Mouse (Mus musculus) large intestine, adult 2 months (tissue): ENCODE data around the gene Ric1. TPM values are rescaled to one million over a fixed set of nuclear protein-coding genes. Genes with fewer than 3 reads are reported as not detected.
"Not testable (repeated sequence)": the region's sequence is repeated elsewhere in the genome, so short reads cannot be mapped to it uniquely, and the experiment has no call there.

ENCODE experiments used
- DNase-seq: peaks from one replicate; pipeline ENCODE4 v3.0.0-alpha.2; 2012; ENCODE audit warnings: low read depth, low spot score
- WGBS: fragments of 180-500 bp; shearing (Covaris S2); methylation state at CpG from one replicate; pipeline ENCODE4 v1.1.7; 2018; 5-methylcytosine and 5-hydroxymethylcytosine counted together
- polyA plus RNA-seq: library from polyadenylated mRNA; depleted of rRNA; stranded (reverse); fragments of >200 nt; gene quantifications from 2 replicates; pipeline ENCODE4 v1.2.3, GENCODE M21; 2012

The Ric1 gene
- polyA plus RNA-seq, 1 experiment: 4.9 TPM

GRCm38 (mm10) chr19:29593783-29594182 is 71.7 kb downstream of the Ric1 start:
- WGBS: 93% methylated on average over 3 of the region's 3 CpGs
- not testable (repeated sequence) for DNase-seq

GRCm38 (mm10) chr19:29596276-29596675 is 74.2 kb downstream of the Ric1 start:
- WGBS: 93% methylated on average over 3 of the region's 3 CpGs
- no peak for DNase-seq

DNA sequence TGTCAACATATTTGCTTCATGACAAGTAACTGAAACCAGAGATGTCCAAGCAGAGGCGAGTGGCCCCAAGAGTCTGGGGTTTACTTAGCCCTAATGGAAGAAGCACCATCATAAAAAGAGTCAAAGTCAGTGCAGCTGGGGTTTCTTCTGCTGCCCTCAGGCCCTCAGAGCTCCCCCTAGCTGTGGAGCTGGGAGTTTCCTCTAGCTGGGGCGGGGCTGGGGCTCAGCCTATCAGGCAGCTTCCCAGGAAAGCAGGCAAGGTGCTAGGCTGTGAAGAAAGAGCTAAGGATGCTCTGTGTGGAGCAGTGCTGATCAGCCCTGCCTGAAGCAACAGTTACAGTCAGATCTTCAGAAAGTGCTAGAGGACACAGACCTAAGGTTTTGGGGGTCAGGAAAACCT is 74.9 kb downstream of the Ric1 start:
- 95% methylated on average over 2 of the region's 2 CpGs for WGBS
- no peak for DNase-seq

GRCm38 (mm10) chr19:29598981-29599380 is 76.9 kb downstream of the Ric1 start:
- WGBS: 59% methylated on average over 5 of the region's 5 CpGs
- no peak for DNase-seq

DNA sequence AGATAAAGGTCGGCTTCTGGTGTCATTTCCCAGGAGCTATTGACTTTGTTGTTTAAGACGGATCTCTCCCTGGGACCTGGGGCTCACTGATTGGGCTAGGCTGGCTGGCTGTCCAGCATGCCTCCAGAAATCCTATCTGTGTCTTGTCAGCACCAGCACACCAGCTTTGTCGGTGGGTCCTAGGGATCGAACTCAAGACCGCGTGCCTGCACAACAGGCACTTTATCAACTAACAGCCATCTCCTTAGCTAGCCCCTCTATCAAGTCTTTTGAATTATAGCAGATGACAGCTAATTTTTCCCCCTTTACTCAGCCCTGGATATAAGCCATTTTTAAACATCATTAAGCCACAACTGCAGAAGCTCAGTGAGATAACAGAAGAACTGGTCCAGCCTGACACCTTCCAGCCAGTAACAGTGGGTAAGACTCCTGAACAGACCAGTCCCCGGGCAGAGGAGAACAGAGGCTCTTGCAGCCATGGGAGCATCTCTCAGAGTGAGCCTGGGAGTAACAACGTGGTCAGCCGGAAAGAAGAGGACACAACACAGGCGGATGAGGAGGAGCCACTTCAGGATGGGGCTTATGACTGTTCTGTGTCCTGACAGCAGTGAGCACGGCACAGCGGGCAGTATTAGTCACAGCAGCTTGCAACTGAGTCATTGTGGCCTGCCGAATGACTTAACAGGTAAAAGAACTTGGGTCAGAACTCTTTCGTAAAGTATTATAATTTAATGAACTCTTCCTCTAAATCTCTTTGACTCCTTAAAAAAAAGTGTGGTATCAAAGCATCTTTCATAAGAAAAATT is 81.7 kb downstream of the Ric1 start:
- 89% methylated on average over 14 of the region's 14 CpGs for WGBS

GRCm38 (mm10) chr19:29604653-29605052 is 82.6 kb downstream of the Ric1 start:
- WGBS: 93% methylated on average over 3 of the region's 3 CpGs
- no peak for DNase-seq

More for the DNA sequence above, 81.7 kb downstream of the Ric1 start:
- no peak for DNase-seq

GRCm38 (mm10) chr19:29607521-29607920 is 85.4 kb downstream of the Ric1 start:
- DNase-seq: no peak
- 69% methylated on average over 4 of the region's 4 CpGs for WGBS

DNA sequence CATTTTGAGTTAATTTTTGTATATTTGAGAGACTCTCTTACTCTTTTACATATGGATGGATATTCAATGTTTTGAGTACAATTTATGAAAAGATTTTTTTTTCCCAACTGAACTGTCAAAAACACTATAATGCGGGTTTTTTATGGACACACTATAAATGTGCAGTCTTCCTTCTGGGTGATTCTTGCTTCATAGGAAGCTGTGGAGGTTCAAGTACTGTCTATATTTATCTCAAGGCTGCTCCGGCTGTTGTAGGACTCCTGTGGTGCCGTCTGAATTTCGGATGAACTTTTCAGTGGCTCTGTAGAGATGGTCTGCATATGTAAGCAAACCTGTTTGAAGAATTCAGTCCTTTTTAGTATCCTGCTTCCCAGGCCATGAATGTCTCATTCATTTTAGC is 86.1 kb downstream of the Ric1 start:
- no peak for DNase-seq
- WGBS: 67% methylated on average over 4 of the region's 4 CpGs

- WGBS: 89% methylated on average over 10 of the region's 10 CpGs
- DNase-seq: no peak
Measured at GRCm38 (mm10) chr19:29610907-29611306, 88.8 kb downstream of the Ric1 start.

GRCm38 (mm10) chr19:29612102-29612501 is 90.0 kb downstream of the Ric1 start:
- no peak for DNase-seq
- WGBS: 73% methylated on average over 2 of the region's 2 CpGs

DNA sequence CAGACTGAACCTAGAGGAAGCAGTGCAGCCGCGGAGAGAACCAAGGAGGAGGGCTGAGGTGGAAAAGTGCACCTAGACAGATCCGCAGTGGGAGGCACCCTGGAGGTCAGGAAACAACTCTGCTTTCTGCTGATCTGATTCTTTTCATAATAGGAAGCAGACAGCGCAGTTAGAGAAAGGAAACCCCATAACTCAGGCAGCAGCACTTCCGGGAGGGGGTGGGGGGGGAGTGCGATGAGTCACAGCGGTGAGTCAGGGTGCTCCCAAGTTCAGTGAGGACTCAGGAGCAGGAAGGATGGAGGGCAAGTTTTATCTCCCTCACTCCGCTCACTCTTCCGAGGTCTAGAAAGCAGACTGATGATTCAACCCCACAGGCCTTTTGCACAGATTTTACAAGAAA is 119.0 kb downstream of the Ric1 start:
- DNase-seq: peak; percentile 56
- WGBS: 6% methylated on average over 9 of the region's 9 CpGs

DNA sequence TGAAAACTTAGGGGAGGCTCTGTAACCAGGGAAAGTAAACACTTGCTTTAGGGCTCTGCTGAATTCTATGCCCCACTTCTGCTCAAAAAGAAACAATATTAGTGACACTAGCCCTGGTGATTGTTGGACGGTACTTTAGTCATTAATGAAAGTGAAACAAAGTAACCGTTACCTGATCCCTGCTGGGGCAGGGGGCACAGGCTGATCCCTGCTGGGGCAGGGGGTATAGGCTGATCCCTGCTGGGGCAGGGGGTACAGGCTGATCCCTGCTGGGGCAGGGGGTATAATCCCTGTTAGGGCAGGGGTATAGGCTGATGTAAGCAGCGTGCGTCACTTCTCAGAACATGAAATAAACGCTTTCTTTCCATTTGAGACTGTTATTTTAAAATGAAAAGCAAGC is 119.4 kb downstream of the Ric1 start:
- no peak for DNase-seq
- 70% methylated on average over 5 of the region's 5 CpGs for WGBS

DNA sequence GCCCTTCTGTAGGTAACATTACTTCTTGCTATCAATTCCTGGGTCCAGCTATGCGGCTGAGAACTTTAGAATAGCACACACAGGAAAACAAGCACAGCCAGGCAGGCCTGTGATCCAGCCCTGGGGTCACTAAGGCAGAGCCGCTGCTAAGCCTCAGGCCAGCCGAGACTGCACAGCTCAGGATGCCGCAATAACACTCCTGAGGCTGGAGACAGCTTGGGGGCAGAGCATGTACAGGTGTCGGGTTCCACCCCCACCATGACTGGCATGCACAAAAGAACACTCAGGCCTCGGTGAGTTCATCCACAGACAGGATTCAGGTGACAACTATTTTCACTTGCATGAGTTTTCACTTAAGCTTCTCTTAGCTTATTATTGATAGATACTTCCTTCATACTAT is 120.1 kb downstream of the Ric1 start:
- 85% methylated on average over 6 of the region's 6 CpGs for WGBS
- no peak for DNase-seq

DNA sequence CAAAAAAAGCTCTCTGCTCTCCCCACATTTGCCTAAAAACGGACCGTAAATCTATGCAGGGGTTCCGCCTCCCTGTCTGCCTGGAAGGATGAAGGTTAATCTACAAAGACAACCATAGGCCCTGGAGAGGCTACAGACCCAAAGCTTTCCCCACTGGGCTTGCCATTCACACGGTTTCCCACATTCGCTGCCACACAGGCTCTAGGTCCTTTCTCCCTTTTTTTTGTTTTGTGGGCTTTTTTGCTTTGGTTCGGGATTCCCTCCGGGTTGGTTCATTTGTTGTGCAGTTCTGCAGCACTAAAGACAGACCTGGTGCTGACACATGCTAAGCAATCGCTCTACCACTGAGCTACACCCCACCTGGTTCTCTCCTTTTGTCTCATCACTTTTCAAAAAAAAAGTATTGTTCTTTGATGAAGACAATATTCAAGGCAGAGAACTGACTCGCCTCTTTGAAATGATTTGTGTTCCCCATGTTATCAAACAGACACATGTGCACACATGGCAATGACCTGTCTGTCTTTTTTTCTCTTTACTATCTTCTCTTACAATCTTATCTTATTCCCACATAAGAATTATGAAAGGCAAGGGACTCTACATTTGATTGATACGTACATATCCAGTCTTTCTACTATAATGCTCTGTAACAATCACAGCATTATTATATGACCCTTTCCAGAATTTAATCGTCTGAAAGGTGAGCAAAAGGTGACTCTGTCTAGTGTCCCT is 121.3 kb downstream of the Ric1 start:
- WGBS: 87% methylated on average over 11 of the region's 11 CpGs
- DNase-seq: no peak

DNA sequence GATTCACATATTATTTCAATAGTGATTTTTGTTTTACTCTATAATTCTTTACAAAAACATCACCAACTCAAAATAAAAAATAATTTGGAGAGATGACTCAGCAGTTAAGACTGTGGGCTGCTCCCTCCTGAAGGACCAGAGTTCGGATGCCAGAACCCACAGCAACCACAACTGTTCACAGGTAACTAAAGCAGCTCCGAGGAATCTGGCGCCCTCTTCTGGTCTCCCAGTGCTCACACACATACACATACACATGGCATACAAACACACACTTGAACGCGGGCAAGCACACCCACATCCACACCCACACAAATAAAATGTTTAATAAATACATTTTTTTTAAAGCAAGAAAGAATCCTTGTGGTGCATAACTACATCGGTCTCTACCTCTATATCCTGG is 122.7 kb downstream of the Ric1 start:
- 95% methylated on average over 6 of the region's 6 CpGs for WGBS
- DNase-seq: no peak

DNA sequence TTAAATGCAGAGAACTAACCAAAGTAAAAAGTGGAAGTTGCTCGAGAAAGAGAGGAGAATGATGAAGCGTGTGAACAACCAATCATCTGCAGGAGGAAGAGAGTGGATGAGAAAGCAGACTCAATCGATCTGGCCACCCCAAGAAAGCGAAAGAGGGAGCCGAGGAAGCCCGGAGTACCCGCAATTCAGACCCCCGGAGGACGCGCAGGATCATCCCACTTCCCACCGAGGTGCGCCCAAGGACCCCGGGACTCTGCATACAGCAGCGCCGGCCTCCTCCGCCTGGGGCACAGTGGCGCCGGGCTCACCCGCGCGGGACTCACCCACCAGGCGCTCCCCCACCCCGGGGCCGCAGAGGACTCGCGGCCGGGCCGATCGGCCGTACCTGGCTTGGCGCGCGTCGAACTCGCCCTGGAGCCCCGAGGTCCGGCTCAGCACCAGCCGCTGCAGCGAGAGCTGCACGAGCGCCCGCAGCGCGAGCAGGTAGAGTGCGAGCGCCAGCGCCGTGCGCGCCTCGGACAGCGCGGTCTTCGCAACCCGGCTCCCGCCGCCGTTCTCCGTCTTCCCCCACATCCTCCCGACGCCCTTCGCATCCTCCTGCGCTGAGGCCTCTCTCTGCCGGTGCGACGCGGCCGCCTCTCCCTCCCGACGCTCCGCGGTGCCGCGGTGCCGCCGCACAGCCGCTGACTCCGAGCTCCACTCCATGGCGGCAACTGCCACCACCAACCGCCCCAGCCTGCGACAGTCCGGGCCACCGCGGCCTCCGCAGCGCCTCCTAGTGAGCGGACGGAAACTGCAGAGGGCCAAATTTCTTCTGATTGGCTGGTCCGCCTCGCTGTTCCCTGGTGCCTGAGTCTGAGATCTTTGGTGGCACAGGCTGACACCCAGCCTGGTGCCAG is 125.8 kb downstream of the Ric1 start, which contains the start of gene Ermp1:
TSS of gene Ermp1 (minus strand) at position 765 of the 899 bp plus-strand sequence.
- peak; percentile 78 for DNase-seq

DNA sequence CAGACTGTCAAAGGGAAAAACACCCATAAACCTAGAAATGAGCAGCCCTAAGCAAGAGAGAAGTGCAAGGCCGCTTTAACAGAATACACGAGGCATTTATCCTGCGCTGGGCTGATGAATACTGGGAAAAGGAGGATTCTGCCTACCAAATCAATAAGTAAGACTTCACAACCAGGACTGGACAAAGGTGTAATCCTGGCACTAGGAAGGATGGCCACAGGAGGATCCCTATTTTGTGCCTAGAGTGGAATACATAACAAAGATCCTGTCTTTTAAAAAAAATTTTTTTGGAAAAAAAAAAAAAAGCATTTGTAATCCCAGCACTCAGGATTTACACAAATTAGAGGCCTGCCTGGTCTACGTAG is 126.5 kb downstream of the Ric1 start:
- no peak for DNase-seq
- WGBS: 26% methylated on average over 4 of the region's 4 CpGs

More for the DNA sequence above, 125.8 kb downstream of the Ric1 start, which contains the start of gene Ermp1:
- WGBS: under 1% methylated on average over 90 of the region's 90 CpGs

DNA sequence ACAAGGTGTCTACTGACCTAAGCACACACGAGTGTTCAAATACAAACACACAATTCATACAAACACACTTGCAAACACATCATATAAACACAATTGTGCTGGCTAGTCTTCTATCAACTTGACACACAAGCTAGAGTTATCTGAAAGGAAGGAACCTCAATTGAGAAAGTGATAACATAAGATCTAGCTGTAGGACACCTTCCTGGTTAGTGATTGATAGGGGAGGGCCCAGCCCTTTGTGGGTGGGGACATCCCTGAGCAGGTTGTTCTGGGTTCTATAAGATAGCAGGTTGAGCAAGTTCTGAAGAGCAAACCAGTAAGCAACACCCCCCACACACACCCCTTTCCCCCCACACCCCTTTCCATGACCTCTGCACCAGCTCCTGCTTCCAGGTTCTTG is 127.6 kb downstream of the Ric1 start:
- WGBS: 55% methylated on average over 1 of the region's 1 CpGs
- no peak for DNase-seq

GRCm38 (mm10) chr19:29653768-29654265 is 131.7 kb downstream of the Ric1 start:
- no peak for DNase-seq
- WGBS: 91% methylated on average over 9 of the region's 9 CpGs

DNA sequence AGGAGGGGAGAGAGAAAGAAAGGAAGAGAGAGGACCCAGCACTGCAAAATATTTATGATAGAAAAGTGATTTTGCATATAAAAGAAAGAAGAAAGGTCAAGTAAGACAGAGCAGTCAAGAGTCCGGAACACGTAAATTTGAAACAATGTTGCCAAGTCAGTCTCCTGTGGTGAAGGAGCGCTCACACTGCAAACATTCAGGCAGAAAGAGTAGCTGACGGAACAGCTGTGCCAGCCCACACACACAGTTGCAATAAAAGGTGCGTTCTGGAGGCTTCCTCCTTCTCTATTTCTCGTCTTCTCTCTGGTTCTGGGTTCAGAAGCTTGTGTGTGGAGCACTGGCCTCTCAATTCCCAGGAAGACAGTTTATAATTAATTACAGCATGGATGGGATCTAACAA is 133.1 kb downstream of the Ric1 start:
- 26% methylated on average over 6 of the region's 6 CpGs for WGBS
- no peak for DNase-seq
